Comparison of ENCODE assay signal across 9 mouse cellular contexts in the genomic region with DNA sequence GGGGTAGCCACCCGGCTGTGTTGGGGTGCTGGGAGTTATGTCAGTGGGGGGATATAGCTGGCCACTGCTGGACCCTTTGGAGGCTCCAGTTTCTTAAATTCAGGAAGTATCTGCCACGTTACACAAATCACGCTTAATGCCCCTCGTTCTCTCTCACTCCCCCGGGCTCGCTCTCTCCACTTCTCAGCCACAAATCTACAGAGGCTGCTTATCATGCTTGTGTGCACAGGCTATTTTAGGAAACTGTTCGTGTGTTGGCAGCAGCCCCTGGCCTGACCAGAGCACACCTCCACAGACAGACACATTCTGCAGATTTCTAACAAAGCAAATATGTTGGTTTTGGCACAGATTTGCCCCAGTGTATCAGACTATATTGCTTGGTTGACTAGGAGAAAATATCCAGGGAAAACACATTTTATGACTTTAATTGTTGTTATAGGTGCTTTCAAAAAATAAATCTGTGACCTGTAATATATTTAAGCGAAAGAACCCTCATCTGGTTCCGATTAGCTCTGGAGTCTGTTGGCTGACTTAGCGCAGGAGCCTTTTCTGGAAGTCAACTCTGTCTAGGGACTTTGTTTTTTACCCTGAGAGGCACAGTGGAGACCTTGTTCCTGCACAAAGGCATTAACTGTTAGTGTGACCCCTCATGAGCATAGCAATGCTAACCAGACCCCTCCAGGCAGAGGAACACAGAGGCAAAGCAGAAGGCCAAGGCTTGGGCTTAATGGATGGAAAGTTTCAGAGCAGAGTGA. TPM values are rescaled to one million over a fixed set of nuclear protein-coding genes. Genes with fewer than 3 reads are reported as not detected.
DNase-seq lines count a peak whose midpoint lies in the region; ATAC-seq and TF ChIP-seq lines count a peak whose summit lies in the region.
"Had no signal": no experiment of that assay in that cellular context is flagged by ENCODE, and none has a peak within 500 bp of the region (broad histone marks: within the 10 kb centered on the region; RNA-seq: fewer than 3 reads in every experiment).

No protein-coding gene starts in this region.

- TF ChIP-seq CTCF in gastrocnemius, adult 2 months (IDR thresholded peaks at IDR 0.05) = no peak
- TF ChIP-seq CTCF in brain, embryonic 14.5 days (IDR thresholded peaks at IDR 0.05; ENCODE audit: borderline replicate concordance, extremely low read depth, insufficient read depth, insufficient read length) = no peak

- intact Hi-C loops in gastrocnemius, adult 2 months (cut with DNase I) = loop anchor here (5.0 kb wide), 1 partner anchor 54 kb away; the partner anchor contains the start of gene Myh10

- peak; percentile 42 for DNase-seq in gastrocnemius, adult 2 months
- DNase-seq in gastrocnemius, postnatal 25 days = no peak
- DNase-seq in brain, embryonic 14.5 days (ENCODE audit: low read depth) = peak; percentile 20
- DNase-seq in heart, adult 8-10 months (ENCODE audit: low spot score) = peak; percentile 31
- DNase-seq in thymus, postnatal 10 days (ENCODE audit: low spot score in 2 of 2) = no peak
- DNase-seq in gastrocnemius, adult 18-20 months (ENCODE audit: low spot score) = no peak

- peak overlapping the region; percentile 43 for H3K4me2 ChIP-seq in limb, embryonic 12.5 days

- no peak overlapping the region for H3K9ac ChIP-seq in limb, embryonic 12.5 days (replicated peaks)

- no peaks in the 10 kb centered on the region for H3K36me3 ChIP-seq in limb, embryonic 12.5 days

- no peaks in the 10 kb centered on the region for H3K27me3 ChIP-seq in limb, embryonic 12.5 days

- peak; percentile 89 for ATAC-seq in limb, embryonic 12.5 days (ENCODE audit: insufficient number of reproducible peaks, insufficient read depth, low FRiP score, low TSS enrichment, low read depth)
- ATAC-seq in erythroid progenitor cell, adult 5-6 weeks (replicated peaks; ENCODE audit: low FRiP score, poor library complexity, severe bottlenecking) = no peak

- WGBS in limb, embryonic 12.5 days = 9% methylated on average over 10 of the region's 10 CpGs

- H3K4me1 ChIP-seq in limb, embryonic 12.5 days (replicated peaks) = peaks cover 24% of the 10 kb centered on the region

- peak overlapping the region; percentile 49 for H3K4me3 ChIP-seq in gastrocnemius, adult 2 months
- H3K4me3 ChIP-seq in limb, embryonic 12.5 days (replicated peaks) = no peak overlapping the region
- H3K4me3 ChIP-seq: erythroblast, embryonic 14.5 days had no signal

- TF ChIP-seq POLR2A in brain, embryonic 14.5 days (IDR thresholded peaks at IDR 0.05; ENCODE audit: borderline replicate concordance, extremely low read depth, insufficient read depth, insufficient read length, poor library complexity, severe bottlenecking) = no peak

- peak overlapping the region; percentile 40; the same call in 1 of the 2 replicates for H3K27ac ChIP-seq in gastrocnemius, adult 2 months
- H3K27ac ChIP-seq in limb, embryonic 12.5 days = peak overlapping the region; percentile 98

- peaks cover 5% of the 10 kb centered on the region; the same call in 1 of the 2 replicates for H3K9me3 ChIP-seq in limb, embryonic 12.5 days

RNA-seq across cellular contexts. Expression of gene Ccdc42, which starts 51.2 kb away (rescaled TPM):
- total RNA-seq in gastrocnemius, adult 2 months (2021) = not detected
- not detected for total RNA-seq in gastrocnemius, postnatal 25 days (2021)
- 0.21 and 0.37 TPM in 2 replicates for polyA plus RNA-seq in brain, embryonic 14.5 days (2012; rRNA removed)
- not detected for total RNA-seq in heart, adult 8-10 months (2022)
- 0.28 and 1.0 TPM in 2 replicates for polyA plus RNA-seq in limb, embryonic 12.5 days (2016; fragmentation: Nextera tagmentation; extraction: Ambion mirVana)
- not detected in 2 replicates for total RNA-seq in erythroid progenitor cell, adult 5-6 weeks (2015; ENCODE audit: low replicate concordance)
- total RNA-seq in erythroid progenitor cell, adult 5-6 weeks (2017; ENCODE audit: low replicate concordance) = not detected in 2 replicates
- not detected for total RNA-seq in gastrocnemius, adult 18-20 months (2021)
- polyA plus RNA-seq: erythroblast, embryonic 14.5 days had no signal

RNA-seq across cellular contexts. Expression of gene Myh10, which starts 53.3 kb away (rescaled TPM):
- 10 to 100 TPM; 12.3 to 28.6 TPM for total RNA-seq in gastrocnemius, adult 2 months (2021)
- 10 to 100 TPM; 18.7 to 20.5 TPM for total RNA-seq in gastrocnemius, postnatal 25 days (2021)
- polyA plus RNA-seq in brain, embryonic 14.5 days (2012; rRNA removed) = 141 and 189 TPM in 2 replicates
- total RNA-seq in heart, adult 8-10 months (2022) = 10 to 100 TPM; 21.6 to 24.0 (median 22.9) TPM
- 175 and 189 TPM in 2 replicates for polyA plus RNA-seq in limb, embryonic 12.5 days (2016; fragmentation: Nextera tagmentation; extraction: Ambion mirVana)
- total RNA-seq in erythroid progenitor cell, adult 5-6 weeks (2015; ENCODE audit: low replicate concordance) = 89.7 and 97.3 TPM in 2 replicates
- 76.2 and 81.0 TPM in 2 replicates for total RNA-seq in erythroid progenitor cell, adult 5-6 weeks (2017; ENCODE audit: low replicate concordance)
- total RNA-seq in gastrocnemius, adult 18-20 months (2021) = 10 to 100 TPM; 10.5 to 35.1 TPM

Comparison
In these comparisons a context has a peak if more than half of its experiments do, and no peak if none do; other contexts are left out.
1. DNase-seq: peak in gastrocnemius, adult 2 months (single experiment), brain, embryonic 14.5 days (single experiment) and heart, adult 8-10 months (single experiment); none in gastrocnemius, postnatal 25 days (single experiment), thymus, postnatal 10 days (0 of 2) and gastrocnemius, adult 18-20 months (single experiment).